Mouse (Mus musculus): ENCODE measurements around the gene Fgfr2.

DNA sequence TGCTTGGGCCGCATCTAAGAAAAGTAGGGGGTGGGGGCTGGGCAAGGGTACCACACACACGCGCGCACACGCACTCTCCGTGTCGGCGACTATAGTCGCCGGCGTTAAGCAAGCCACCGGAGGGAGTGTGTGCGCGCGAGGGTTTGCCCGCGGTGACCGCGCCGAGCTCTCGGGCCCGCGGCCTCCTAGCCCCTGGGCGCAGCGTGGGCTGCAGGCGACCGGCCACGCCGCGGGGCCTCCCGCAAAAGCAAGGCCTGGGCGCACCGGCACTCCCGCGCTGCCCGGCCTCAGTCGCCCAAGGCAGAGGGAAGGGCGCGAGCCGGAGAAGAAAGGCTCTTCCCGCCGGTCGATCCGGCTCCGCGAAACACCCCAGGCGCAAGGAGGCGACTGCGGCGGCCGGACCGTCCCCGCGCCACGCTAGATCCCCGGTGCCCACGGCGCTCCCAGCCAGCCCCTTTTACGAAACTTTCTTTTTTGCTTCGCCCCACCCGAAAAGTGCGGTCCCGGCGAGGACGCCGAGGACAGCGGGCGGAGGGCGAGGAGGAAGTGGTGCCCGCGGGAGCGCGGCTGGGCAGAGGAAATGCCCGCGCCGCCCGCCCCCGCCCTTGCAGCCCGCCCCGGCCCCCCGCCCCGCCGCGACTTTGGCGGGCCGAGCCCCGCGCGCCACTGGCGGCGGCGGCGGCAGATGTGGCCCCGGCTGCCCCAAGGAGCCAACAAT is 1.3 kb downstream of the Fgfr2 start:
- TF ChIP-seq CTCF (conservative IDR thresholded peaks at IDR 0.05; ENCODE audit: insufficient read depth, insufficient read length, low read depth, low read length) (no peak), POLR2A (IDR thresholded peaks at IDR 0.05; ENCODE audit: low read depth, low read length) (no peak)

All from kidney, adult 2 months (tissue).